Mouse (Mus musculus): ENCODE measurements at regions not wholly inside any gene's neighbourhood (a gene's known extent, or its start where the extent isn't known, plus 50 kb on each side); places are given as distances from the start of the nearest gene placed in this dataset.

GRCm38 (mm10) chr19:56086413-56087083, 200.4 kb upstream of the Habp2 start:
- Histone ChIP-seq H3K27me3 (ENCODE audit: control insufficient read depth, insufficient read depth, insufficient read length) (no peaks in the 10 kb centered on the region), H3K79me3 (ENCODE audit: low read depth) (no peaks in the 10 kb centered on the region), H3K79me2 (ENCODE audit: control insufficient read depth, insufficient read depth) (no peaks in the 10 kb centered on the region), H3K36me3 (ENCODE audit: control insufficient read depth, insufficient read depth) (no peaks in the 10 kb centered on the region), H3K4me3 (ENCODE audit: insufficient read depth, poor library complexity, severe bottlenecking) (no peak overlapping the region), H3ac (ENCODE audit: control insufficient read depth, insufficient read length, low read depth) (no peak overlapping the region)
- TF ChIP-seq FOSL1 (IDR thresholded peaks at IDR 0.05; ENCODE audit: insufficient read depth, low read length, poor library complexity, severe bottlenecking), result no peak
- no peak for TF ChIP-seq CEBPB (IDR thresholded peaks at IDR 0.05; ENCODE audit: low read depth)
- no peak for TF ChIP-seq CTCF (IDR thresholded peaks at IDR 0.05; ENCODE audit: control insufficient read depth, insufficient read depth, insufficient read length)
- TF ChIP-seq MAX (IDR thresholded peaks at IDR 0.05), result no peak
- no peak for TF ChIP-seq MYOG (IDR thresholded peaks at IDR 0.05; ENCODE audit: control insufficient read depth, extremely low read depth, insufficient read length)
- TF ChIP-seq USF1 (IDR thresholded peaks at IDR 0.05; ENCODE audit: low read depth), result no peak
- TF ChIP-seq MYOD1 (IDR thresholded peaks at IDR 0.05; ENCODE audit: control insufficient read depth, insufficient read length, low read depth), result no peak

- no peak overlapping the region for H3K4me3 ChIP-seq (ENCODE audit: insufficient read depth, poor library complexity, severe bottlenecking)
- no peak overlapping the region for H3ac ChIP-seq (ENCODE audit: control insufficient read depth, insufficient read length, low read depth)
- no peaks in the 10 kb centered on the region for H3K79me3 ChIP-seq (ENCODE audit: low read depth)
- no peaks in the 10 kb centered on the region for H3K36me3 ChIP-seq (ENCODE audit: control insufficient read depth, insufficient read depth)
- TF ChIP-seq CEBPB (IDR thresholded peaks at IDR 0.05; ENCODE audit: low read depth), result no peak
- no peak for TF ChIP-seq CTCF (IDR thresholded peaks at IDR 0.05; ENCODE audit: control insufficient read depth, insufficient read depth, insufficient read length)
- TF ChIP-seq MYOG (IDR thresholded peaks at IDR 0.05; ENCODE audit: control insufficient read depth, extremely low read depth, insufficient read length), result no peak
- no peak for TF ChIP-seq FOSL1 (IDR thresholded peaks at IDR 0.05; ENCODE audit: insufficient read depth, low read length, poor library complexity, severe bottlenecking)
- TF ChIP-seq MYOD1 (IDR thresholded peaks at IDR 0.05; ENCODE audit: control insufficient read depth, insufficient read length, low read depth), result no peak
- no peak for TF ChIP-seq MAX (IDR thresholded peaks at IDR 0.05)
- TF ChIP-seq USF1 (IDR thresholded peaks at IDR 0.05; ENCODE audit: low read depth), result no peak
- no peaks in the 10 kb centered on the region for H3K27me3 ChIP-seq (ENCODE audit: control insufficient read depth, insufficient read depth, insufficient read length)
- no peaks in the 10 kb centered on the region for H3K79me2 ChIP-seq (ENCODE audit: control insufficient read depth, insufficient read depth)
Measured at GRCm38 (mm10) chr19:56087127-56087526, 199.8 kb upstream of the Habp2 start.

GRCm38 (mm10) chr19:56089795-56090375, 197.1 kb upstream of the Habp2 start:
- H3K79me2 ChIP-seq (ENCODE audit: control insufficient read depth, insufficient read depth), result no peaks in the 10 kb centered on the region
- no peaks in the 10 kb centered on the region for H3K79me3 ChIP-seq (ENCODE audit: low read depth)
- no peaks in the 10 kb centered on the region for H3K27me3 ChIP-seq (ENCODE audit: control insufficient read depth, insufficient read depth, insufficient read length)
- no peak for TF ChIP-seq MYOD1 (IDR thresholded peaks at IDR 0.05; ENCODE audit: control insufficient read depth, insufficient read length, low read depth)
- no peaks in the 10 kb centered on the region for H3K36me3 ChIP-seq (ENCODE audit: control insufficient read depth, insufficient read depth)
- H3K4me3 ChIP-seq (ENCODE audit: insufficient read depth, poor library complexity, severe bottlenecking), result no peak overlapping the region
- H3ac ChIP-seq (ENCODE audit: control insufficient read depth, insufficient read length, low read depth), result no peak overlapping the region

GRCm38 (mm10) chr19:56091581-56091980, 195.4 kb upstream of the Habp2 start:
- no peaks in the 10 kb centered on the region for H3K79me2 ChIP-seq (ENCODE audit: control insufficient read depth, insufficient read depth)
- H3K4me3 ChIP-seq (ENCODE audit: insufficient read depth, poor library complexity, severe bottlenecking), result no peak overlapping the region
- H3K79me3 ChIP-seq (ENCODE audit: low read depth), result no peaks in the 10 kb centered on the region
- H3K36me3 ChIP-seq (ENCODE audit: control insufficient read depth, insufficient read depth), result no peaks in the 10 kb centered on the region
- TF ChIP-seq MAX (IDR thresholded peaks at IDR 0.05), result no peak
- no peak for TF ChIP-seq FOSL1 (IDR thresholded peaks at IDR 0.05; ENCODE audit: insufficient read depth, low read length, poor library complexity, severe bottlenecking)
- TF ChIP-seq USF1 (IDR thresholded peaks at IDR 0.05; ENCODE audit: low read depth), result no peak
- TF ChIP-seq CEBPB (IDR thresholded peaks at IDR 0.05; ENCODE audit: low read depth), result no peak
- no peak for TF ChIP-seq MYOD1 (IDR thresholded peaks at IDR 0.05; ENCODE audit: control insufficient read depth, insufficient read length, low read depth)
- no peak for TF ChIP-seq CTCF (IDR thresholded peaks at IDR 0.05; ENCODE audit: control insufficient read depth, insufficient read depth, insufficient read length)
- no peak for TF ChIP-seq MYOG (IDR thresholded peaks at IDR 0.05; ENCODE audit: control insufficient read depth, extremely low read depth, insufficient read length)
- no peak overlapping the region for H3ac ChIP-seq (ENCODE audit: control insufficient read depth, insufficient read length, low read depth)
- no peaks in the 10 kb centered on the region for H3K27me3 ChIP-seq (ENCODE audit: control insufficient read depth, insufficient read depth, insufficient read length)

- Histone ChIP-seq H3K36me3 (ENCODE audit: control insufficient read depth, insufficient read depth) (no peaks in the 10 kb centered on the region), H3K27me3 (ENCODE audit: control insufficient read depth, insufficient read depth, insufficient read length) (no peaks in the 10 kb centered on the region), H3ac (ENCODE audit: control insufficient read depth, insufficient read length, low read depth) (no peak overlapping the region), H3K79me2 (ENCODE audit: control insufficient read depth, insufficient read depth) (no peaks in the 10 kb centered on the region), H3K4me3 (ENCODE audit: insufficient read depth, poor library complexity, severe bottlenecking) (no peak overlapping the region), H3K79me3 (ENCODE audit: low read depth) (no peaks in the 10 kb centered on the region)
- TF ChIP-seq USF1 (IDR thresholded peaks at IDR 0.05; ENCODE audit: low read depth), result no peak
- TF ChIP-seq CTCF (IDR thresholded peaks at IDR 0.05; ENCODE audit: control insufficient read depth, insufficient read depth, insufficient read length), result no peak
- no peak for TF ChIP-seq FOSL1 (IDR thresholded peaks at IDR 0.05; ENCODE audit: insufficient read depth, low read length, poor library complexity, severe bottlenecking)
- TF ChIP-seq CEBPB (IDR thresholded peaks at IDR 0.05; ENCODE audit: low read depth), result no peak
- no peak for TF ChIP-seq MYOG (IDR thresholded peaks at IDR 0.05; ENCODE audit: control insufficient read depth, extremely low read depth, insufficient read length)
- TF ChIP-seq MAX (IDR thresholded peaks at IDR 0.05), result no peak
- TF ChIP-seq MYOD1 (IDR thresholded peaks at IDR 0.05; ENCODE audit: control insufficient read depth, insufficient read length, low read depth), result no peak
Measured at GRCm38 (mm10) chr19:56095873-56096272, 191.1 kb upstream of the Habp2 start.

GRCm38 (mm10) chr19:56099725-56100124, 187.2 kb upstream of the Habp2 start:
- Histone ChIP-seq H3K79me2 (ENCODE audit: control insufficient read depth, insufficient read depth) (no peaks in the 10 kb centered on the region), H3K4me3 (ENCODE audit: insufficient read depth, poor library complexity, severe bottlenecking) (no peak overlapping the region), H3K36me3 (ENCODE audit: control insufficient read depth, insufficient read depth) (no peaks in the 10 kb centered on the region), H3K79me3 (ENCODE audit: low read depth) (no peaks in the 10 kb centered on the region), H3K27me3 (ENCODE audit: control insufficient read depth, insufficient read depth, insufficient read length) (no peaks in the 10 kb centered on the region), H3ac (ENCODE audit: control insufficient read depth, insufficient read length, low read depth) (no peak overlapping the region)
- no peak for TF ChIP-seq FOSL1 (IDR thresholded peaks at IDR 0.05; ENCODE audit: insufficient read depth, low read length, poor library complexity, severe bottlenecking)
